Mouse (Mus musculus) intestine, embryonic 16.5 days (tissue): ENCODE measurements around the gene Spry2. TPM values are rescaled to one million over a fixed set of nuclear protein-coding genes. Genes with fewer than 3 reads are reported as not detected.

Source experiments
- ATAC-seq: fragments of 200-750 bp; cut with Nextera tagmentation; 2 replicates; pipeline ENCODE4 v1.8.0; 2017; ENCODE audit warnings: moderate TSS enrichment, moderate library complexity
- H3K27ac ChIP-seq: fragments of 300-500 bp; sonication (generic); 2 replicates; pipeline ENCODE4 v1.5.1; 2014; ENCODE audit warnings: mild to moderate bottlenecking, low read length
- H3K27me3 ChIP-seq: fragments of 300-500 bp; sonication (generic); replicated peaks from 2 replicates; pipeline ENCODE4 v1.6.1; 2014; ENCODE audit warnings: low read length, control low read depth, mixed read lengths; ENCODE audit not compliant: control insufficient read depth, insufficient read depth
- H3K36me3 ChIP-seq: fragments of 300-500 bp; sonication (generic); 2 replicates; pipeline ENCODE4 v1.6.1; 2014; ENCODE audit warnings: low read length, control low read depth; ENCODE audit not compliant: control insufficient read depth, insufficient read depth
- H3K4me1 ChIP-seq: fragments of 300-500 bp; sonication (generic); 2 replicates; pipeline ENCODE4 v1.6.1; 2014; ENCODE audit warnings: low read length, control low read depth, mixed read lengths; ENCODE audit not compliant: control insufficient read depth, insufficient read depth
- H3K4me2 ChIP-seq: fragments of 300-500 bp; sonication (generic); 2 replicates; pipeline ENCODE4 v1.6.1; 2014; ENCODE audit warnings: low read depth, low read length, control low read depth
- H3K4me3 ChIP-seq: fragments of 300-500 bp; sonication (generic); 2 replicates; pipeline ENCODE4 v1.5.1; 2014; ENCODE audit warnings: mild to moderate bottlenecking, low read length
- H3K9ac ChIP-seq: fragments of 300-500 bp; sonication (generic); 2 replicates; pipeline ENCODE4 v1.6.1; 2014; ENCODE audit warnings: low read depth, low read length
- H3K9me3 ChIP-seq: fragments of 300-500 bp; sonication (generic); 2 replicates; pipeline ENCODE4 v1.6.1; 2016; ENCODE audit warnings: low read length, control low read depth; ENCODE audit not compliant: control insufficient read depth
- WGBS: fragments of 180-500 bp; shearing (Covaris S2); extraction: QIAGEN DNeasy Blood & Tissue Kit; methylation state at CpG from one replicate; pipeline ENCODE4 v1.1.7; 2014; 5-methylcytosine and 5-hydroxymethylcytosine counted together
- polyA plus RNA-seq: library from polyadenylated mRNA; unstranded; fragments of >200 nt; fragmentation: Nextera tagmentation; extraction: Ambion mirVana; gene quantifications from 2 replicates; pipeline ENCODE4 v1.2.1, GENCODE M21; 2015

Spry2 gene
- polyA plus RNA-seq, 1 experiment from 2014 or later, result 29.4 TPM

DNA sequence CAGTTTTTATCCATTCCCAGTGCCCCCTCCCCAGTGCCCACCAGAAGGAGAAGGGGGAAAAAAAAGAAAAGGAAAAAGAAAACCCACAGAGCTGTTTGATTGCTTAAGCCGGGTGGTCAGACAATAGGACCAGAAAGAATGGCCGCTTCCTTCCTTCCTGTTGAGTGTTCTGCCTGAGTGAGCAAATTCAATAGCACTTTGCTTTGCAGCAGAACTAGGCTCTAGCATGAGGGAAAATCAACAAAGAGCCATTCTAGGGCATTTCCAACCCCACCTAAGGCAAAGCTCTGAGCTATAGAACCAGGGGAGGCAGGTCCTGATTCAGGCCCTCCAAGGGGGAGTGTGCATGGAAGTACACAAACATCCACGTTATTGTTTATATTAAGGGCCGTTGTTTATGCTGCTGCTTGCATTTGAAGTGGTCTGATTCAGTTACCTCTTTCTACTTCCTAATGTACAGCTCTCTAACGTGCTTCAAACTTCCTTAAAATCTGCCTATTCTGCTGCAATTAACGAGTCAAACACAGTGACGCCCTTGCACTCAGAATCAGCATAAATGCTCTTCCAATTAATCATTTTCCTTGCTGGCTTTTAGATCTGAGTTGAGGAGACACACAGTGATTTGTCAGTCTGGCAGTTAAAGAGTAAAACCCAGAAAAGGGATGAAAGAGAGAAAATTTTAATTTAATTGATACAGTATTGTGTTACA lies 45.1 kb downstream of the Spry2 start:
- H3K9me3 ChIP-seq, result no peaks in the 10 kb centered on the region
- no peak overlapping the region for H3K4me3 ChIP-seq
- H3K4me1 ChIP-seq, result no peaks in the 10 kb centered on the region
- H3K9ac ChIP-seq, result no peak overlapping the region
- no peak for ATAC-seq
- 39% methylated on average over 7 of the region's 7 CpGs for WGBS
- H3K27me3 ChIP-seq, result no peaks in the 10 kb centered on the region
- H3K27ac ChIP-seq, result no peak overlapping the region
- H3K36me3 ChIP-seq, result no peaks in the 10 kb centered on the region
- H3K4me2 ChIP-seq, result no peak overlapping the region

Other genes starting within 250 kb of the Spry2 start
- not detected in 2 replicates for gene Trim52, start 209.4 kb upstream of the Spry2 start, polyA plus RNA-seq